Mouse (Mus musculus) limb, embryonic 10.5 days (tissue): ENCODE results near the gene Arid3c. TPM values are rescaled to one million over a fixed set of nuclear protein-coding genes. Genes with fewer than 3 reads are reported as not detected.

Experiments
- DNase-seq: peaks from one replicate; pipeline ENCODE4 v3.0.0-alpha.2; 2017; ENCODE audit warnings: low spot score
- H3K27ac ChIP-seq: fragments of 300-500 bp; sonication (generic); 2 replicates; pipeline ENCODE4 v1.5.1; 2016; ENCODE audit warnings: mild to moderate bottlenecking
- H3K27me3 ChIP-seq: fragments of 300-500 bp; sonication (generic); 2 replicates; pipeline ENCODE4 v1.6.1; 2016; ENCODE audit warnings: low read depth, mild to moderate bottlenecking; ENCODE audit not compliant: poor library complexity, severe bottlenecking
- H3K36me3 ChIP-seq: fragments of 300-500 bp; sonication (generic); 2 replicates; pipeline ENCODE4 v1.6.1; 2016; ENCODE audit warnings: mild to moderate bottlenecking, moderate library complexity
- H3K4me1 ChIP-seq: fragments of 300-500 bp; sonication (generic); 2 replicates; pipeline ENCODE4 v1.6.1; 2016
- H3K4me3 ChIP-seq: fragments of 300-500 bp; sonication (generic); 2 replicates; pipeline ENCODE4 v1.5.1; 2016; ENCODE audit warnings: mild to moderate bottlenecking, moderate library complexity
- H3K9me3 ChIP-seq: fragments of 300-500 bp; sonication (generic); replicated peaks from 2 replicates; pipeline ENCODE4 v1.6.1; 2016; ENCODE audit warnings: mild to moderate bottlenecking
- WGBS: fragments of 180-500 bp; shearing (Covaris S2); methylation state at CpG from one replicate; pipeline ENCODE4 v1.1.7; 2016; 5-methylcytosine and 5-hydroxymethylcytosine counted together
- polyA plus RNA-seq: library from polyadenylated mRNA; unstranded; fragments of >200 nt; fragmentation: Nextera tagmentation; extraction: Ambion mirVana; gene quantifications from 2 replicates; pipeline ENCODE4 v1.2.1, GENCODE M21; 2016

The Arid3c gene
- polyA plus RNA-seq, 1 experiment from 2014 or later, result not detected

GRCm38 (mm10) chr4:41739260-41739659 lies 8.3 kb upstream of the Arid3c start:
- Histone ChIP-seq H3K36me3 (peaks cover 16% of the 10 kb centered on the region), H3K27ac (no peak overlapping the region), H3K4me3 (no peak overlapping the region), H3K9me3 (no peaks in the 10 kb centered on the region; the same call in 1 of the 2 replicates), H3K27me3 (peaks cover 7% of the 10 kb centered on the region; the same call in 1 of the 2 replicates), H3K4me1 (peaks cover 39% of the 10 kb centered on the region)
- WGBS, result 95% methylated on average over 13 of the region's 13 CpGs
- DNase-seq, result no peak

GRCm38 (mm10) chr4:41738256-41738603 lies 7.3 kb upstream of the Arid3c start:
- H3K4me1 ChIP-seq, result peaks cover 39% of the 10 kb centered on the region
- peaks cover 16% of the 10 kb centered on the region for H3K27me3 ChIP-seq
- no peak for DNase-seq
- no peaks in the 10 kb centered on the region; the same call in 1 of the 2 replicates for H3K9me3 ChIP-seq
- H3K36me3 ChIP-seq, result peaks cover 16% of the 10 kb centered on the region
- 73% methylated on average over 1 of the region's 1 CpGs for WGBS
- no peak overlapping the region for H3K27ac ChIP-seq
- no peak overlapping the region for H3K4me3 ChIP-seq

GRCm38 (mm10) chr4:41737602-41738255 lies 6.8 kb upstream of the Arid3c start:
- Histone ChIP-seq H3K9me3 (no peaks in the 10 kb centered on the region; the same call in 1 of the 2 replicates), H3K27me3 (peaks cover 21% of the 10 kb centered on the region), H3K36me3 (peaks cover 16% of the 10 kb centered on the region), H3K4me3 (no peak overlapping the region), H3K27ac (no peak overlapping the region), H3K4me1 (peaks cover 39% of the 10 kb centered on the region)
- DNase-seq, result peak; percentile 78
- 39% methylated on average over 8 of the region's 8 CpGs for WGBS

- H3K27me3 ChIP-seq, result peaks cover 88% of the 10 kb centered on the region
- peak; percentile 33 for DNase-seq
- no peaks in the 10 kb centered on the region for H3K36me3 ChIP-seq
- WGBS, result 18% methylated on average over 20 of the region's 20 CpGs
- H3K4me1 ChIP-seq, result peaks cover 37% of the 10 kb centered on the region
- no peak overlapping the region for H3K27ac ChIP-seq
- H3K9me3 ChIP-seq, result no peaks in the 10 kb centered on the region
- no peak overlapping the region for H3K4me3 ChIP-seq
These were observed 3.9 kb downstream of the Arid3c start for GRCm38 (mm10) chr4:41726826-41727621.

- Histone ChIP-seq H3K27me3 (peaks cover 47% of the 10 kb centered on the region), H3K36me3 (peaks cover 22% of the 10 kb centered on the region), H3K4me1 (peaks cover 30% of the 10 kb centered on the region), H3K27ac (peak within 1 kb of the TSS; percentile 86), H3K4me3 (peak within 1 kb of the TSS; percentile 93), H3K9me3 (no peaks in the 10 kb centered on the region)
- peak; percentile 86 for DNase-seq
- under 1% methylated on average over 27 of the region's 27 CpGs for WGBS
These were observed 8.0 kb downstream of the Arid3c start, which contains the start of gene Dctn3 for GRCm38 (mm10) chr4:41722918-41723351. TSS of gene Dctn3 (minus strand) at chr4:41723170.

- Histone ChIP-seq H3K36me3 (peaks cover 47% of the 10 kb centered on the region), H3K4me3 (no peak overlapping the region), H3K27ac (peak overlapping the region; percentile 7), H3K9me3 (no peaks in the 10 kb centered on the region), H3K4me1 (peaks cover 44% of the 10 kb centered on the region), H3K27me3 (0 out of 2 replicates have a peak, but pooled peaks cover 5% of the 10 kb centered on the region)
- WGBS, result 31% methylated on average over 6 of the region's 6 CpGs
- DNase-seq, result no peak
These were observed 14.1 kb downstream of the Arid3c start for GRCm38 (mm10) chr4:41716834-41717233.

GRCm38 (mm10) chr4:41715596-41715995 lies 15.3 kb downstream of the Arid3c start:
- WGBS, result 84% methylated on average over 5 of the region's 5 CpGs
- Histone ChIP-seq H3K36me3 (peaks cover 60% of the 10 kb centered on the region), H3K9me3 (no peaks in the 10 kb centered on the region), H3K4me3 (no peak overlapping the region), H3K27ac (no peak overlapping the region), H3K27me3 (0 out of 2 replicates have a peak, but pooled peaks cover 5% of the 10 kb centered on the region), H3K4me1 (peaks cover 46% of the 10 kb centered on the region)
- no peak for DNase-seq

- peaks cover 46% of the 10 kb centered on the region for H3K4me1 ChIP-seq
- peaks cover 62% of the 10 kb centered on the region for H3K36me3 ChIP-seq
- no peak for DNase-seq
- H3K27ac ChIP-seq, result no peak overlapping the region
- H3K4me3 ChIP-seq, result no peak overlapping the region
- 77% methylated on average over 8 of the region's 8 CpGs for WGBS
- 0 out of 2 replicates have a peak, but pooled peaks cover 5% of the 10 kb centered on the region for H3K27me3 ChIP-seq
- no peaks in the 10 kb centered on the region for H3K9me3 ChIP-seq
These were observed 15.9 kb downstream of the Arid3c start for GRCm38 (mm10) chr4:41715082-41715481.

- H3K4me1 ChIP-seq, result peaks cover 46% of the 10 kb centered on the region
- H3K9me3 ChIP-seq, result no peaks in the 10 kb centered on the region
- H3K4me3 ChIP-seq, result peak overlapping the region; percentile 79; the same call in 1 of the 2 replicates
These were observed 16.7 kb downstream of the Arid3c start for GRCm38 (mm10) chr4:41714276-41714675.

GRCm38 (mm10) chr4:41713197-41714067 lies 17.5 kb downstream of the Arid3c start, which contains the start of gene Rpp25l:
TSS of gene Rpp25l (minus strand) at chr4:41713534.
- Histone ChIP-seq H3K27ac (peak within 1 kb of the TSS; percentile 95), H3K4me3 (peak within 1 kb of the TSS; percentile 79), H3K4me1 (peaks cover 50% of the 10 kb centered on the region), H3K27me3 (0 out of 2 replicates have a peak, but pooled peaks cover 5% of the 10 kb centered on the region), H3K36me3 (peaks cover 47% of the 10 kb centered on the region), H3K9me3 (no peaks in the 10 kb centered on the region)
- DNase-seq, result peak; percentile 94
- under 1% methylated on average over 61 of the region's 61 CpGs for WGBS

More at GRCm38 (mm10) chr4:41714276-41714675, 16.7 kb downstream of the Arid3c start:
- H3K27ac ChIP-seq, result no peak overlapping the region
- 17% methylated on average over 8 of the region's 8 CpGs for WGBS
- peak; percentile 67 for DNase-seq
- H3K36me3 ChIP-seq, result peaks cover 55% of the 10 kb centered on the region
- H3K27me3 ChIP-seq, result 0 out of 2 replicates have a peak, but pooled peaks cover 5% of the 10 kb centered on the region

- peak overlapping the region; percentile 95 for H3K27ac ChIP-seq
- WGBS, result 55% methylated on average over 31 of the region's 31 CpGs
- no peak for DNase-seq
- peaks cover 58% of the 10 kb centered on the region for H3K4me1 ChIP-seq
- H3K9me3 ChIP-seq, result no peaks in the 10 kb centered on the region
- H3K27me3 ChIP-seq, result peaks cover 11% of the 10 kb centered on the region; the same call in 1 of the 2 replicates
- peaks cover 39% of the 10 kb centered on the region for H3K36me3 ChIP-seq
- H3K4me3 ChIP-seq, result peak overlapping the region; percentile 79
These were observed 18.3 kb downstream of the Arid3c start for GRCm38 (mm10) chr4:41712421-41713196.
